In genomic region chr1:23648875-23649506, GRCm38 (mm10) we compare ENCODE assay signal across 25 mouse cellular contexts.
DNase-seq lines count a peak whose midpoint lies in the region; ATAC-seq lines count a peak whose summit lies in the region.
"Had no signal": no experiment of that assay in that cellular context is flagged by ENCODE, and none has a peak within 500 bp of the region (broad histone marks: within the 10 kb centered on the region; RNA-seq: fewer than 3 reads in every experiment).

No protein-coding gene starts in this region.

- H3K4me1 ChIP-seq in hindbrain, embryonic 13.5 days (replicated peaks) = peaks cover 9% of the 10 kb centered on the region; the same call in 1 of the 2 replicates
- no peaks in the 10 kb centered on the region for H3K4me1 ChIP-seq in hindbrain, embryonic 10.5 days (replicated peaks)
- 0 out of 2 replicates have a peak, but pooled peaks cover 4% of the 10 kb centered on the region for H3K4me1 ChIP-seq in lung, embryonic 15.5 days
- no peaks in the 10 kb centered on the region for H3K4me1 ChIP-seq in intestine, embryonic 16.5 days (ENCODE audit: control insufficient read depth, insufficient read depth, low read length)
- H3K4me1 ChIP-seq: forebrain, embryonic 10.5 days; heart, embryonic 12.5 days; midbrain, embryonic 15.5 days had no signal

- no peak overlapping the region for H3K4me3 ChIP-seq in hindbrain, embryonic 13.5 days
- no peak overlapping the region for H3K4me3 ChIP-seq in hindbrain, embryonic 10.5 days
- no peak overlapping the region for H3K4me3 ChIP-seq in lung, embryonic 15.5 days
- no peak overlapping the region for H3K4me3 ChIP-seq in intestine, embryonic 16.5 days (ENCODE audit: low read length)
- H3K4me3 ChIP-seq: forebrain, embryonic 10.5 days; heart, embryonic 12.5 days; layer of hippocampus, adult 2 months; midbrain, embryonic 15.5 days; myocyte had no signal

- peak; percentile 57; the same call in 1 of the 2 replicates for ATAC-seq in hindbrain, embryonic 13.5 days (ENCODE audit: low FRiP score)
- ATAC-seq in lung, embryonic 15.5 days (ENCODE audit: borderline replicate concordance, extremely low read depth, low FRiP score, low TSS enrichment) = peak; percentile 69; the same call in 1 of the 2 replicates
- peak; percentile 55 for ATAC-seq in intestine, embryonic 16.5 days
- ATAC-seq: midbrain, embryonic 15.5 days; Patski had no signal

- no peak overlapping the region for H3K9ac ChIP-seq in hindbrain, embryonic 13.5 days
- no peak overlapping the region for H3K9ac ChIP-seq in lung, embryonic 15.5 days
- H3K9ac ChIP-seq in intestine, embryonic 16.5 days (ENCODE audit: low read depth, low read length) = no peak overlapping the region
- H3K9ac ChIP-seq: heart, embryonic 12.5 days; midbrain, embryonic 15.5 days had no signal

- DNase-seq in hindbrain, embryonic 10.5 days (ENCODE audit: low spot score) = no peak
- no peak for DNase-seq in lung, postnatal 36 days
- DNase-seq in brain, adult 2 months (ENCODE audit: low read depth, low spot score) = peak; percentile 9
- DNase-seq in right cerebral cortex, postnatal 10 days (ENCODE audit: low spot score in 2 of 2) = no peak
- DNase-seq: adrenal gland, postnatal 36 days; cerebellum, adult 11-12 months; cerebellum, postnatal 10 days; gastrocnemius, postnatal 25 days; heart, adult 18-20 months; heart, postnatal 10 days; kidney, adult 8-10 months; kidney, postnatal 25 days; layer of hippocampus, postnatal 36 days; lung, postnatal 4 days; right cerebral cortex, postnatal 25 days; spleen, adult 18-20 months had no signal

- WGBS in hindbrain, embryonic 13.5 days = 66% methylated on average over 7 of the region's 7 CpGs
- WGBS in hindbrain, embryonic 10.5 days = 91% methylated on average over 7 of the region's 7 CpGs
- whole genome bisulfite sequencing in lung, embryonic 15.5 days = 38% methylated on average over 7 of the region's 7 CpGs
- 55% methylated on average over 7 of the region's 7 CpGs for WGBS in intestine, embryonic 16.5 days

- H3K4me2 ChIP-seq in hindbrain, embryonic 13.5 days = no peak overlapping the region
- H3K4me2 ChIP-seq in lung, embryonic 15.5 days = no peak overlapping the region
- no peak overlapping the region for H3K4me2 ChIP-seq in intestine, embryonic 16.5 days (ENCODE audit: low read depth, low read length)
- H3K4me2 ChIP-seq: heart, embryonic 12.5 days; midbrain, embryonic 15.5 days had no signal

- no peaks in the 10 kb centered on the region for H3K9me3 ChIP-seq in hindbrain, embryonic 13.5 days
- H3K9me3 ChIP-seq in hindbrain, embryonic 10.5 days = no peaks in the 10 kb centered on the region
- H3K9me3 ChIP-seq in lung, embryonic 15.5 days = no peaks in the 10 kb centered on the region
- H3K9me3 ChIP-seq in intestine, embryonic 16.5 days (ENCODE audit: control insufficient read depth, low read length) = no peaks in the 10 kb centered on the region
- H3K9me3 ChIP-seq: forebrain, embryonic 10.5 days; heart, embryonic 12.5 days; midbrain, embryonic 15.5 days had no signal

- H3K36me3 ChIP-seq in hindbrain, embryonic 13.5 days = no peaks in the 10 kb centered on the region
- no peaks in the 10 kb centered on the region for H3K36me3 ChIP-seq in hindbrain, embryonic 10.5 days
- H3K36me3 ChIP-seq in lung, embryonic 15.5 days = no peaks in the 10 kb centered on the region
- no peaks in the 10 kb centered on the region for H3K36me3 ChIP-seq in intestine, embryonic 16.5 days (ENCODE audit: control insufficient read depth, insufficient read depth, low read length)
- H3K36me3 ChIP-seq: forebrain, embryonic 10.5 days; heart, embryonic 12.5 days; midbrain, embryonic 15.5 days had no signal

- H3K27me3 ChIP-seq in hindbrain, embryonic 13.5 days = no peaks in the 10 kb centered on the region
- no peaks in the 10 kb centered on the region for H3K27me3 ChIP-seq in hindbrain, embryonic 10.5 days (ENCODE audit: insufficient read depth, poor library complexity, severe bottlenecking)
- no peaks in the 10 kb centered on the region for H3K27me3 ChIP-seq in lung, embryonic 15.5 days
- no peaks in the 10 kb centered on the region for H3K27me3 ChIP-seq in intestine, embryonic 16.5 days (replicated peaks; ENCODE audit: control insufficient read depth, insufficient read depth, low read length)
- H3K27me3 ChIP-seq: heart, embryonic 12.5 days; midbrain, embryonic 15.5 days had no signal

- H3K27ac ChIP-seq in hindbrain, embryonic 13.5 days = no peak overlapping the region
- H3K27ac ChIP-seq in hindbrain, embryonic 10.5 days = no peak overlapping the region
- H3K27ac ChIP-seq in lung, embryonic 15.5 days = no peak overlapping the region
- no peak overlapping the region for H3K27ac ChIP-seq in intestine, embryonic 16.5 days (ENCODE audit: low read length)
- H3K27ac ChIP-seq: forebrain, embryonic 10.5 days; midbrain, embryonic 15.5 days had no signal
